Mouse (Mus musculus) thymus, postnatal 10 days (tissue): ENCODE data around the gene Apol7b.
"Not testable (repeated sequence)": the region's sequence is repeated elsewhere in the genome, so short reads cannot be mapped to it uniquely, and the experiment has no call there.

Experiments
- DNase-seq, 2 experiments: peaks; one replicate each; pipeline ENCODE4 v3.0.0; 2021; ENCODE audit warnings: low spot score in 2 of 2

Gene Apol7b

GRCm38 (mm10) chr15:77447392-77447791 is at the start of gene Apol7b:
Gene Apol7b (minus strand): TSS chr15:77447492.
- not testable (repeated sequence) for DNase-seq

DNA sequence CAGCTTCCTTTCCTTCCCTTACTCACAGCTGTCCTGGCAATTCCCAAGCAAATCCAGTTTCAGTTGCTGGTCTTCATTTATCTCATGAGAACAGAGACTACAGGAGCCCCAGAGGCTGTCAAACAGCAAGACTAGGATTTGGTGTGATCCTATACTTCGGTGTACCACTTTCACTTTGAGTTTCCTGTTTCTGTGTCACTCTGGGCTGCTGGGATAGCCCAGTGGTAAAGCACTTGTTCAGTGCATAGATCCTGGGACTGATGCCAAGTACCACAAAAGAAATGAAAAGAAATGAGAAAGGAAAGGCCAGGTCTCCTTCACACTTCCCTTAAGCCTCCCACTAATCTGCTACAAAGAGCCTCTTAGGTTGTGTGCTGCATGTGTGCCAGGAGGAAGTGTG is 47.4 kb upstream of the Apol7b start:
- DNase-seq: not testable (repeated sequence)

GRCm38 (mm10) chr15:77493181-77493580 is 45.9 kb upstream of the Apol7b start:
- not testable (repeated sequence) for DNase-seq

DNA sequence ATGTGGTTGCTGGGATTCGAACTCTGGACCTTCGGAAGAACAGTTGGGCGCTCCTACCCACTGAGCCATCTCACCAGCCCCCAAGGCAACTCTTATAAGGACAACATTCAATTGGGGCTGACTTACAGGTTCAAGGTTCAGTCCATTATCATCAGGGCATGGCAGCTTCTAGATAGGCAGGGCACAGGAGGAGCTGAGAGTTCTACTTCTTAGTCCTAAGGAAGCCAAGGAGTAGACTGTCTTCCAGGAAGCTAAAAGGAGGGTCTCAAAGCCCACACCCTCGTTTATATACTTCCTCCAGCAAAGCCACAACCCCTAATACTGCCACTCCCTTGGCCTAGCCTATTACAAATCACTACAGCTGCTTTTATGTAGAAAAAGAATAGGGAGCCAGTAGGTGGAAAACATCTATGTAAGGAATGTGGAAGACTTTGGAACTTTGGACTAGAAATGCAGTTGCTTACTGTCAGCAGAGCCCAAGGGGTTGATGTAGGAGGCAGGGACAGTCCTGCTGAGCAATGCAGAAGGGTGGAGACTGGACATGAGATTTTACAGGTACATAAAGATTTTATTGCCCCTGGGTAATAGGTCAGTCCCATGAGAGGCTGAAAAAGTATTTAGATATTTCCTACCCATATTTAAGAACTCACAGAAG is 35.0 kb upstream of the Apol7b start:
- no peak for DNase-seq

DNA sequence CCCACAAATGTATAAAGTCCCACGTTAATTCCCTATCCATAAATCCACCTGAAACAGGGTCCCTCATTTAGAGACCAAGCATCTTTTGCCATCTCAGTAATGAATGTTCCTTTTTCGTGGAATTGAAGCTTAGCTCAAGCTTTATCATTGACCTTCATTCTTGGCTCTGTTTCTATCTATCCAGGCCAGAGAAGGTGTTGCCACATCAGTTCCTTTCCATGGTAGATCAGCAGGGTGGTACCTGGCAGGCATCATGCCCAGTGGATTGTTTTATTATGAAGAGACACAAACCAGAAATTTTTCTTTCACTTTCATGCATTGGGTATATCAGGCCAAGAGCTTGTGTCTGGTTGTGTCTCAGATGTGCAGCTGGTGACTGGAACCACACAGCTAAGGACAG is 29.4 kb upstream of the Apol7b start, which contains the start of gene Apol10a:
Gene Apol10a (plus strand): TSS at position 355 of the 400 bp plus-strand sequence.
- not testable (repeated sequence) for DNase-seq

- DNase-seq: not testable (repeated sequence)
These were observed 27.6 kb upstream of the Apol7b start for GRCm38 (mm10) chr15:77474699-77475390.

GRCm38 (mm10) chr15:77449927-77450326 is 2.6 kb upstream of the Apol7b start:
- DNase-seq: peak; percentile 5 to 8

DNA sequence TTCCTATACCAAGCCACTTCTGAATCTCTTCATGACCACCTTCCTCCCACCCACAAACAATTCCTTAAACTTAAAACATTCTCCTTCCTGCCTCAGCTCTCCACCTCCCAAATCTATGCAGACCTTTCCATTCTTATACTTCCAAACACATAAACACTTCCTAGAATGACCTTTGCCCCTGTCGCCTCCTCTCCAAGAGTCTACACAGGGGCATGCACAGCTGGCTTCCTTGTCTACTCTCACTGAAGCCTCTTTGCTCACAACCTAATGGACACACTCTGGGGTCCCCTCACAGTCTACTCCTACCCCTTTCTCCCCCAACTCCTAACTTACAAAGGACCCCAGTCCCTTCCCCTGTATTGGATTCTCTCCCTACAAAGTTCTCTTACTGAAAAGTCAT is 1.6 kb downstream of the Apol7b start:
- DNase-seq: not testable (repeated sequence)

- not testable (repeated sequence) for DNase-seq
These were observed 2.5 kb downstream of the Apol7b start for GRCm38 (mm10) chr15:77444746-77445145.

DNA sequence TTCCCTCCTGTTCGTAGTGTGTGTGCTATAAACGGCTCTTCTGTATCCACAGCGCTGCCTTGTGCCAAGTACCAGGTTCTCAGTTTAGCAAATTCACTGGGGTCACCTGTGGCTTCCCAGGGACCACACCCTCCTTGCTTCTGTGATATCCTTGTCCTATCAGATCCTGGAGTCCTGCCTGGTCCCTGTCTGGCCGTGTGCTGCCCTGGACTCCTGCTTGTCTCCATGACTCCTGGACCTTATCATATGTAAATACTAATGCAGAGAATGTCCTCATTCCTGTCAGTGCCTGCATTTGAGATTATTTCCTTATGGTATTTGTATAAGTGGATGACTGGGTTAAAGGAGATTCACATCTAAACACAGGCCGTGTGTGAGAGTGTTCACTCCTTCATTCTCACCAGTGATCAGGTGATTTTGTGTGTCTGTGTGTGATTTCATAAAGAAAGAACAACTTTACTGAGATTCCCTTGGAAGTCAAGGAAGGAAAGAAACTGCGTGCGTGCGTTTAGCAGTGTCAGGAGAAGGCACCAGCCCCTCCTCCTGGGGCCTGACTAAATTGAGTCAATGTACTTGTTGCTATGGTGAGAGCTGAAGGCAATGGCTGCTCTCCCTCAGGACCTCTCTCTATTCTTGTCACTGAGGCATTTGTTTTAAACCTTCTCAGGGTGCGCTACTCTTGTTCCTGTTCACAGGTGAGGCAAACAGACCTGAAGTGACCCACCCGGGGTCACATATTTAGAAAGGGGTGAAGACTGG is 18.4 kb downstream of the Apol7b start:
- not testable (repeated sequence) for DNase-seq

DNA sequence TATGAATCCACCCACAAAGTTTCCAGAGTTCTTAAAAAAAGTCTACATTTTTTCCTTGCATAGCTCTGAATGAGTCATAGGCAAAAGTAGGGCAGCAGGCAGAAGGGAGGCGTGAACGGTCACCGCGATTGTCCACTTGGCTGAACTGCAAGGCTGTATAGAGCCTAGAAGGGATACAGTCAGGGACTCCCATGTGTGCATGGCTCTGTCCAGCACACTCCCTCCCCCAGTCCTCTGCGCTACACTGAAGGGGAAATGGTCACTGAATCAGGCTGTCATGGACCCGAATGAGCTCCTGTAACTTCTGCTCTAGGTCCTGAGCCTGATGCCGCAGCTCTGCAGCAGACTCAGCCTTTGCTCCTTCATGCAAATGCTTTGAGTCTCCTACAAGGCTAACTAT is 24.4 kb downstream of the Apol7b start:
- DNase-seq: not testable (repeated sequence)

- DNase-seq: not testable (repeated sequence)
These were observed 27.6 kb downstream of the Apol7b start for GRCm38 (mm10) chr15:77419657-77420056.

GRCm38 (mm10) chr15:77416655-77417333 is 30.5 kb downstream of the Apol7b start:
- DNase-seq: not testable (repeated sequence)

GRCm38 (mm10) chr15:77415653-77416052 is 31.6 kb downstream of the Apol7b start:
- not testable (repeated sequence) for DNase-seq

DNA sequence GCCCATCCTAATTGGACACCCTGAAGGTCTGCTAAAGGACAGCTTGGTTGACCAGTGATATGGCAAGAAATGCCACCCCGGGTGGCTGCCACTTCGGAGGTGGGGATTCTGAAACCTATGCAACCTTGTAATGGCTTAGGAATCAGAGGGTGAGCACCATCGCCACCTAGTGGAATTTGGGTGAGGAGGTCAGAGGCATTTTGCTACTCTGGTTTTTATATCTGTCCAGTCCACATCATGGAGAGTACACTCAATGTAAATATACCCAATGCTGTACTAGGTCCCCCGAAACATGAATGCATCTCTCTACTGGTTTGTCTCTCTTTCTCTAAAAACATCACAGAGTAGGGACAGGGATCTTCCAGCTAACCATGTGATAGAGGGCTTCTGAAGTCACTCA is 34.6 kb downstream of the Apol7b start:
- not testable (repeated sequence) for DNase-seq

DNA sequence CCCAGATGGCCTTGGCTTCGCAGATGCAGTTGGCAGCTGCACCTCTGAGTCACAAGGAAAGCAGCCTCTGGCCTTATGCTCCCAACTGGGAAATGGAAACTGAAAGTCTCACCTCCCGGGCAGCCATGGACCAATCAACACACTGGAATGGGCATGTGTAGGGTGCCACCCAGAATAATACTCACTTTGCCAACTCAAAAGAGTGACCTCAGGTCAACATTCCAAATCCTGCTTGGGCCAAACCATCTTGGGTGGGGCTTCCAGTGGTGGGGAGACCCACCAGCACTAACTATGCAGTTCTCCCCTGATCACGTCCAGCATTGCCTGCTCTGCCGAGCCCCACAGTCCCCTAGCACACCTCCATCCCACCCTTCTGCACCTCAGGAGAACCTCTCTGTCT is 36.3 kb downstream of the Apol7b start, which contains the start of gene Apol9a:
Gene Apol9a (minus strand): TSS at position 101 of the 400 bp plus-strand sequence.
- not testable (repeated sequence) for DNase-seq

DNA sequence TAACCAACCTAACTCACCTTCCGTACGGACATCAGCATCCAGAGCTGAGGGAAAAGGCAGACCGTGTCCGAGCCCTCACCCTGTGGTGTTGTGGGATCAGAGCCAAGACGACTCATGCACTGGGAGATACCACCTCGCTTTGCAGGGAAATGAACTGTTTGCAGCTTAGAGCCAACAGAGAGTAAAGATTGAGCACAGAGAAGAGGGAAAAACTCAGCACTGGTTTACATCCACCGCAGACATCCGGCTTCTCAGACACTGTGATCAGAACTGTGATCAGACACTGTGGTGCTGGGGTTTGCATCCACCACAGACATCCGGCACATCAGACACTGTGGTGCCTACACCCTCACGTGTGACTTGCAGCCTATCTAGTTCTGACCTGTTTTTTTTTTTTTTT is 40.9 kb downstream of the Apol7b start:
- peak; percentile 49 to 66 for DNase-seq

DNA sequence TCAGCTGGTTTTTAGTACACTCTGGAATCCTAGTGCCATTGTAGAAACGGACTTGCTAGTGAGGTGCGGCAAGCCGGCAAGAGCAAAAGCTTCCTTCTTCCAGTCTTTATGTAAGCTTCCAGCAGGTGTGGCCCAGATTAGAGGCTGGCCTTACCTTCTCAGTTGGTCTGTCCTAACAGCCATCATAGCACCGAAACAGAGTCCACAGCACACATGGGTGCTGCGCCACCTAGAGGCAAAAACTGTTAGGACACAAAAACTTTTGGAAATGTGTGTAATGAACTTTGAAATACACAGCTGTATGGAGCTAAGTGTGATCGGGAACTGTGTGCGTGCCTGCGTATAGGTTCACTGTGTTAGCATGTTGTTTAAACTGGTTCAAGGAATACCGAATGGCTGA is 48.3 kb downstream of the Apol7b start, which contains the start of gene Apol7a:
Gene Apol7a (minus strand): TSS at position 84 of the 400 bp plus-strand sequence.
- DNase-seq: not testable (repeated sequence)

GRCm38 (mm10) chr15:77397450-77398132 is 49.7 kb downstream of the Apol7b start:
- not testable (repeated sequence) for DNase-seq

- DNase-seq: not testable (repeated sequence)
These were observed 53.5 kb downstream of the Apol7b start for GRCm38 (mm10) chr15:77393832-77394231.

DNA sequence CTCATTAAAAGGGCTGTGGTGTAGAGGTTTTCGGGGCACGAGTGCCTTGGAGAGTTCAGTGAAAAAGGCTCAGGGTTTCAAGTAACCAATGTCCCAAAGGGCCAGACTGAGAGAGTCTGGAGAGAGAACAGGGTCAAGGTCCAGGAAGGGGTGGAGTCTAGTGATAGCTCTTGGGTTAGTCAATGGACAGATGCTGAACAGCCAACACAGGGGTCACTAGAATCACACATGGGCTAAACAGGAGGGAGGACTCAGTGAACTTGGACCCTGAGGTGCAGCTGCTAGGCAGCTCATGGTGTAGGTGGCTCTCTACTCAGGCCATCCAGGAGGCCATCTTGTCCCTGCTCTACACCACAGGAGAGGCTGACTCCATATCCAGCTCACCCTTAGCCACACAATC is 59.8 kb downstream of the Apol7b start:
- no peak for DNase-seq
